Mouse (Mus musculus): ENCODE measurements at regions not wholly inside any gene's neighbourhood (a gene's known extent, or its start where the extent isn't known, plus 50 kb on each side); places are given as distances from the start of the nearest gene placed in this dataset.
A peak's percentile ranks its signal among the peaks of the same experiment; 100 is the strongest.

GRCm38 (mm10) chr2:142560896-142561500 is 340.3 kb downstream of the Kif16b start:
- DNase-seq (ENCODE audit: low spot score in 2 of 2): no peak

GRCm38 (mm10) chr2:142560400-142560799 is 340.9 kb downstream of the Kif16b start:
- no peak for DNase-seq (ENCODE audit: low spot score in 2 of 2)

GRCm38 (mm10) chr2:142559946-142560345 is 341.4 kb downstream of the Kif16b start:
- DNase-seq (ENCODE audit: low spot score in 2 of 2): no peak

- peak; percentile 15 to 18 for DNase-seq (ENCODE audit: low spot score in 2 of 2)
These were observed 346.5 kb downstream of the Kif16b start for GRCm38 (mm10) chr2:142554851-142555250.

- no peak for DNase-seq (ENCODE audit: low spot score in 2 of 2)
These were observed 349.6 kb downstream of the Kif16b start for GRCm38 (mm10) chr2:142551690-142552089.

GRCm38 (mm10) chr2:142548766-142549165 is 352.6 kb downstream of the Kif16b start:
- no peak for DNase-seq (ENCODE audit: low spot score in 2 of 2)

GRCm38 (mm10) chr2:142544937-142545336 is 356.4 kb downstream of the Kif16b start:
- DNase-seq (ENCODE audit: low spot score in 2 of 2): no peak

- DNase-seq (ENCODE audit: low spot score in 2 of 2): no peak
These were observed 361.4 kb downstream of the Kif16b start for GRCm38 (mm10) chr2:142539980-142540379.

- no peak for DNase-seq (ENCODE audit: low spot score in 2 of 2)
These were observed 367.8 kb downstream of the Kif16b start for GRCm38 (mm10) chr2:142533555-142533954.

GRCm38 (mm10) chr2:142522471-142522870 is 378.9 kb downstream of the Kif16b start:
- DNase-seq (ENCODE audit: low spot score in 2 of 2): no peak

GRCm38 (mm10) chr2:142517731-142518130 is 383.6 kb downstream of the Kif16b start:
- DNase-seq (ENCODE audit: low spot score in 2 of 2): no peak

GRCm38 (mm10) chr2:142505216-142505615 is 396.1 kb downstream of the Kif16b start:
- no peak for DNase-seq (ENCODE audit: low spot score in 2 of 2)
